Mouse (Mus musculus) forebrain, embryonic 16.5 days (tissue): ENCODE measurements at regions not wholly inside any gene's neighbourhood (a gene's known extent, or its start where the extent isn't known, plus 50 kb on each side); places are given as distances from the start of the nearest gene placed in this dataset.

Experiments
- ATAC-seq: fragments of 200-750 bp; cut with Nextera tagmentation; 2 replicates; pipeline ENCODE4 v1.8.0; 2017; ENCODE audit warnings: mild to moderate bottlenecking, moderate library complexity
- H3K27ac ChIP-seq: fragments of 300-500 bp; sonication (generic); 2 replicates; pipeline ENCODE4 v1.5.1; 2014; ENCODE audit warnings: low read length, control low read depth
- H3K27me3 ChIP-seq: fragments of 300-500 bp; sonication (generic); replicated peaks from 2 replicates; pipeline ENCODE4 v1.6.1; 2014; ENCODE audit warnings: low read length; ENCODE audit not compliant: control insufficient read depth, insufficient read depth
- H3K36me3 ChIP-seq: fragments of 300-500 bp; sonication (generic); 2 replicates; pipeline ENCODE4 v1.6.1; 2014; ENCODE audit not compliant: control insufficient read depth, insufficient read depth
- H3K4me1 ChIP-seq: fragments of 300-500 bp; sonication (generic); replicated peaks from 2 replicates; pipeline ENCODE4 v1.6.1; 2014; ENCODE audit warnings: low read length; ENCODE audit not compliant: control insufficient read depth, insufficient read depth
- H3K4me2 ChIP-seq: fragments of 300-500 bp; sonication (generic); 2 replicates; pipeline ENCODE4 v1.6.1; 2014; ENCODE audit warnings: mild to moderate bottlenecking, low read length, control low read depth
- H3K4me3 ChIP-seq: fragments of 300-500 bp; sonication (generic); replicated peaks from 2 replicates; pipeline ENCODE4 v1.5.1; 2014; ENCODE audit warnings: mild to moderate bottlenecking, low read length, control low read depth
- H3K9ac ChIP-seq: fragments of 300-500 bp; sonication (generic); replicated peaks from 2 replicates; pipeline ENCODE4 v1.6.1; 2014; ENCODE audit warnings: low read depth, low read length, control low read depth
- H3K9me3 ChIP-seq: fragments of 300-500 bp; sonication (generic); 2 replicates; pipeline ENCODE4 v1.6.1; 2016; ENCODE audit warnings: low read length; ENCODE audit not compliant: control insufficient read depth
- WGBS: fragments of 180-500 bp; shearing (Covaris S2); extraction: QIAGEN DNeasy Blood & Tissue Kit; methylation state at CpG from one replicate; pipeline ENCODE4 v1.1.7; 2014; 5-methylcytosine and 5-hydroxymethylcytosine counted together

GRCm38 (mm10) chr15:50942429-50942828 lies 2942.3 kb upstream of the Gm7489 start:
- Histone ChIP-seq H3K4me2 (no peak overlapping the region), H3K36me3 (no peaks in the 10 kb centered on the region)
- WGBS, result 93% methylated on average over 5 of the region's 5 CpGs

GRCm38 (mm10) chr15:50944976-50945375 lies 2939.7 kb upstream of the Gm7489 start:
- no peak overlapping the region for H3K27ac ChIP-seq
- H3K36me3 ChIP-seq, result no peaks in the 10 kb centered on the region
- H3K4me2 ChIP-seq, result no peak overlapping the region
- no peaks in the 10 kb centered on the region for H3K27me3 ChIP-seq
- ATAC-seq, result no peak
- 83% methylated on average over 4 of the region's 4 CpGs for WGBS
- H3K9me3 ChIP-seq, result no peaks in the 10 kb centered on the region
- no peak overlapping the region for H3K4me3 ChIP-seq
- H3K9ac ChIP-seq, result no peak overlapping the region
- no peaks in the 10 kb centered on the region for H3K4me1 ChIP-seq

More at GRCm38 (mm10) chr15:50942429-50942828, 2942.3 kb upstream of the Gm7489 start:
- no peak for ATAC-seq
- H3K4me1 ChIP-seq, result no peaks in the 10 kb centered on the region
- H3K27me3 ChIP-seq, result no peaks in the 10 kb centered on the region
- no peak overlapping the region for H3K27ac ChIP-seq
- H3K4me3 ChIP-seq, result no peak overlapping the region
- no peak overlapping the region for H3K9ac ChIP-seq
- no peaks in the 10 kb centered on the region for H3K9me3 ChIP-seq

- Histone ChIP-seq H3K9ac (no peak overlapping the region), H3K27me3 (no peaks in the 10 kb centered on the region), H3K4me1 (no peaks in the 10 kb centered on the region), H3K4me2 (no peak overlapping the region), H3K4me3 (no peak overlapping the region), H3K36me3 (no peaks in the 10 kb centered on the region), H3K9me3 (no peaks in the 10 kb centered on the region), H3K27ac (no peak overlapping the region)
- WGBS, result 81% methylated on average over 3 of the region's 3 CpGs
- ATAC-seq, result 0 out of 2 replicates have a peak, but pooled peaks have one; percentile 33
These were observed 2925.6 kb upstream of the Gm7489 start for GRCm38 (mm10) chr15:50959109-50959508.

GRCm38 (mm10) chr15:50963606-50964005 lies 2921.1 kb upstream of the Gm7489 start:
- WGBS, result 72% methylated on average over 5 of the region's 5 CpGs
- H3K27me3 ChIP-seq, result no peaks in the 10 kb centered on the region
- no peak overlapping the region for H3K4me3 ChIP-seq
- no peaks in the 10 kb centered on the region for H3K36me3 ChIP-seq
- H3K4me2 ChIP-seq, result no peak overlapping the region
- no peak for ATAC-seq
- no peak overlapping the region for H3K27ac ChIP-seq
- no peaks in the 10 kb centered on the region for H3K4me1 ChIP-seq
- no peaks in the 10 kb centered on the region for H3K9me3 ChIP-seq
- no peak overlapping the region for H3K9ac ChIP-seq

- no peak for ATAC-seq
- Histone ChIP-seq H3K4me2 (no peak overlapping the region), H3K9ac (no peak overlapping the region), H3K27ac (no peak overlapping the region), H3K27me3 (no peaks in the 10 kb centered on the region), H3K9me3 (no peaks in the 10 kb centered on the region), H3K4me1 (no peaks in the 10 kb centered on the region), H3K36me3 (no peaks in the 10 kb centered on the region), H3K4me3 (no peak overlapping the region)
- WGBS, result 88% methylated on average over 2 of the region's 2 CpGs
These were observed 2920.5 kb upstream of the Gm7489 start for GRCm38 (mm10) chr15:50964236-50964635.

GRCm38 (mm10) chr15:50967176-50967575 lies 2917.5 kb upstream of the Gm7489 start:
- Histone ChIP-seq H3K4me2 (no peak overlapping the region), H3K27me3 (no peaks in the 10 kb centered on the region), H3K9ac (no peak overlapping the region), H3K36me3 (no peaks in the 10 kb centered on the region), H3K4me1 (no peaks in the 10 kb centered on the region), H3K27ac (no peak overlapping the region), H3K9me3 (no peaks in the 10 kb centered on the region), H3K4me3 (no peak overlapping the region)
- whole genome bisulfite sequencing, result 30% methylated on average over 2 of the region's 2 CpGs
- ATAC-seq, result no peak

- no peak overlapping the region for H3K4me2 ChIP-seq
- H3K4me1 ChIP-seq, result no peaks in the 10 kb centered on the region
- no peak for ATAC-seq
- no peak overlapping the region for H3K4me3 ChIP-seq
- WGBS, result 55% methylated on average over 4 of the region's 4 CpGs
- H3K9ac ChIP-seq, result no peak overlapping the region
- no peak overlapping the region for H3K27ac ChIP-seq
- no peaks in the 10 kb centered on the region for H3K9me3 ChIP-seq
- H3K27me3 ChIP-seq, result no peaks in the 10 kb centered on the region
- H3K36me3 ChIP-seq, result no peaks in the 10 kb centered on the region
These were observed 2914.1 kb upstream of the Gm7489 start for GRCm38 (mm10) chr15:50970637-50971036.

- ATAC-seq, result no peak
- H3K27ac ChIP-seq, result no peak overlapping the region
- 92% methylated on average over 13 of the region's 13 CpGs for WGBS
These were observed 2912.1 kb upstream of the Gm7489 start for GRCm38 (mm10) chr15:50972593-50972992.

GRCm38 (mm10) chr15:50974002-50974754 lies 2910.5 kb upstream of the Gm7489 start:
- Histone ChIP-seq H3K9ac (no peak overlapping the region), H3K27ac (no peak overlapping the region), H3K9me3 (no peaks in the 10 kb centered on the region), H3K36me3 (no peaks in the 10 kb centered on the region), H3K4me3 (no peak overlapping the region), H3K27me3 (no peaks in the 10 kb centered on the region), H3K4me2 (no peak overlapping the region), H3K4me1 (no peaks in the 10 kb centered on the region)
- 68% methylated on average over 9 of the region's 9 CpGs for WGBS
- peak; percentile 49; the same call in 1 of the 2 replicates for ATAC-seq

More at GRCm38 (mm10) chr15:50972593-50972992, 2912.1 kb upstream of the Gm7489 start:
- Histone ChIP-seq H3K4me1 (no peaks in the 10 kb centered on the region), H3K4me2 (no peak overlapping the region), H3K9ac (no peak overlapping the region), H3K36me3 (no peaks in the 10 kb centered on the region), H3K9me3 (no peaks in the 10 kb centered on the region), H3K4me3 (no peak overlapping the region), H3K27me3 (no peaks in the 10 kb centered on the region)
